ENCODE assay signal across 22 mouse cellular contexts in genomic region chr19:11823346-11824065, GRCm38 (mm10). TPM values are rescaled to one million over a fixed set of nuclear protein-coding genes. Genes with fewer than 3 reads are reported as not detected.
"Had no signal": no experiment of that assay in that cellular context is flagged by ENCODE, and none has a peak within 500 bp of the region (broad histone marks: within the 10 kb centered on the region; RNA-seq: fewer than 3 reads in every experiment).

No protein-coding gene starts in this region.

- H3K27ac ChIP-seq: lung, embryonic 15.5 days; macrophage; midbrain, embryonic 13.5 days; midbrain, embryonic 15.5 days; neural tube, embryonic 12.5 days; stomach, embryonic 15.5 days; stomach, postnatal 0 days had no signal

- H3K36me3 ChIP-seq: lung, embryonic 15.5 days; midbrain, embryonic 13.5 days; midbrain, embryonic 15.5 days; neural tube, embryonic 12.5 days; stomach, embryonic 15.5 days had no signal

- DNase-seq: lung, adult 2 months; lung, postnatal 14 days; lung, postnatal 36 days; right cerebral cortex, postnatal 14 days; thymus, adult 2 months; thymus, postnatal 25 days; thymus, postnatal 4 days had no signal

- H3K4me3 ChIP-seq: lung, embryonic 15.5 days; megakaryocyte, embryonic 14.5 days; midbrain, embryonic 13.5 days; midbrain, embryonic 15.5 days; neural tube, embryonic 12.5 days; stomach, embryonic 15.5 days had no signal

- H3K27me3 ChIP-seq: stomach, embryonic 15.5 days had no signal

- H3K9me3 ChIP-seq: lung, embryonic 15.5 days; midbrain, embryonic 13.5 days; midbrain, embryonic 15.5 days; neural tube, embryonic 12.5 days; stomach, embryonic 15.5 days had no signal

RNA-seq across cellular contexts. Expression of gene Olfr1417, which starts 15.5 kb away (rescaled TPM):
- polyA plus RNA-seq: lung, adult 2 months; lung, embryonic 15.5 days; macrophage; midbrain, embryonic 11.5 days; midbrain, embryonic 13.5 days; neural tube, embryonic 12.5 days; spleen, adult 2 months; stomach, embryonic 15.5 days; stomach, postnatal 0 days; testis, adult 2 months; thymus, adult 2 months had no signal

RNA-seq across cellular contexts. Expression of gene Olfr1418, which starts 37.4 kb away (rescaled TPM):
- polyA plus RNA-seq: lung, adult 2 months; lung, embryonic 15.5 days; lung, postnatal 0 days; macrophage; midbrain, embryonic 11.5 days; midbrain, embryonic 13.5 days; midbrain, embryonic 15.5 days; midbrain, postnatal 0 days; neural tube, embryonic 12.5 days; neural tube, embryonic 14.5 days; spleen, adult 2 months; stomach, embryonic 15.5 days; stomach, postnatal 0 days; testis, adult 2 months; thymus, adult 2 months; urinary bladder, adult 2 months had no signal

RNA-seq across cellular contexts. Expression of gene Olfr1419, which starts 51.4 kb away (rescaled TPM):
- polyA plus RNA-seq: lung, adult 2 months; lung, embryonic 15.5 days; lung, postnatal 0 days; macrophage; midbrain, embryonic 11.5 days; midbrain, embryonic 13.5 days; midbrain, embryonic 15.5 days; midbrain, postnatal 0 days; neural tube, embryonic 12.5 days; neural tube, embryonic 14.5 days; spleen, adult 2 months; stomach, embryonic 15.5 days; stomach, postnatal 0 days; thymus, adult 2 months had no signal
